Mouse (Mus musculus) mouse embryonic stem cell (cell line): Measurements from ENCODE around the gene Pex26.

Experiments
- in situ Hi-C, 2 experiments: fragments of 300-500 bp; cut with MboI; formaldehyde crosslinking; loops; 1 replicate in 1 of 2; 3 replicates in 1 of 2; pipeline ENCODE4 v1.14.3; 2019 to 2020; ENCODE audit warnings: low sequenced_read_pairs in 2 of 2, low pct_unique_long_range_greater_than_20kb in 1 of 2, mixed read lengths in 1 of 2; ENCODE audit not compliant: unreplicated experiment in 1 of 2

Pex26 gene

GRCm38 (mm10) chr6:121159616-121160015, 23.9 kb upstream of the Pex26 start:
- in situ Hi-C loops = no loop called here

DNA sequence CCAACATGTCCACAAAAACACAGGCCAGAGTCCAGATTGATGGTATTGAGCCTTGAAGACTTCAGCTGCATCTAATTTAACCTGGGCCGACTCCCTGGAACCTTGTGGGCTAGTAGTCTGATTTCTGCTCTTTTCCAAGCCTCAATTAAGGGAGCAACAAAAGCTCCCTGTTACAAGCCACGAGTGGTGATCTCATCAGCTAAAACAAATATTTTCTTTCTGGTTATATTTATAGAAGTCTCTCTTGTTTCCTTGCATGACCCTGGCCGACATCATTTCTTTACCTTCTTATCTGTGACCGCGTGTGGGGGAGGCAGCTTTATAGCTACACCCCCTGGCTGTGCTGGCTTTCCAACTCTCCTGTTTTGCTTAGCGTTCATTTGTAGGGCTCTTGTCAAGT, 23.3 kb upstream of the Pex26 start:
- in situ Hi-C loops = no loop called here

GRCm38 (mm10) chr6:121162616-121163015, 20.9 kb upstream of the Pex26 start:
- in situ Hi-C loops = no loop called here

GRCm38 (mm10) chr6:121166098-121166552, 17.3 kb upstream of the Pex26 start:
- in situ Hi-C loops = no loop called here

GRCm38 (mm10) chr6:121167381-121167975, 16.0 kb upstream of the Pex26 start:
- in situ Hi-C loops = no loop called here

DNA sequence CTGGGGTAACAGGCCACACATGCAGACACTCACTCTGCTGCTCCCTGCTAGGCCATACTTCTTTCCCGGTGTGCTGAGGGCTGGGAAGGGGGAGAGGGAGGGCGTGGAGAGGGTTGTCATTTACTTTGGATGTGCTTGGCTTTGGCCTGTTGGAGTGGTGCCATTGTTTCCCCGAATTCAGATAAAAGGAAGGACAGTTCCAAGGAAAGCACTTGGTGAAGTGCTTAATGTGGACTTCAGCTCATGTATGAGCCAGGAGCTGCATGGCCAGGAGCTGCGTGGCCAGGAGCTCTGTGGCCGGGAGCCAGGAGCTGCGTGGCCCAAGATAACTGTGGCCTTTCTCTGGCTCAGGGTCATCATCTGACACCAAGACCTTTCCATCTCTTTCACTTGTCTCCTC, 12.4 kb upstream of the Pex26 start:
- in situ Hi-C loops = no loop called here

- in situ Hi-C loops = no loop called here
Observed at GRCm38 (mm10) chr6:121173471-121173870, 10.0 kb upstream of the Pex26 start.

GRCm38 (mm10) chr6:121174761-121175160, 8.7 kb upstream of the Pex26 start:
- in situ Hi-C loops = no loop called here

DNA sequence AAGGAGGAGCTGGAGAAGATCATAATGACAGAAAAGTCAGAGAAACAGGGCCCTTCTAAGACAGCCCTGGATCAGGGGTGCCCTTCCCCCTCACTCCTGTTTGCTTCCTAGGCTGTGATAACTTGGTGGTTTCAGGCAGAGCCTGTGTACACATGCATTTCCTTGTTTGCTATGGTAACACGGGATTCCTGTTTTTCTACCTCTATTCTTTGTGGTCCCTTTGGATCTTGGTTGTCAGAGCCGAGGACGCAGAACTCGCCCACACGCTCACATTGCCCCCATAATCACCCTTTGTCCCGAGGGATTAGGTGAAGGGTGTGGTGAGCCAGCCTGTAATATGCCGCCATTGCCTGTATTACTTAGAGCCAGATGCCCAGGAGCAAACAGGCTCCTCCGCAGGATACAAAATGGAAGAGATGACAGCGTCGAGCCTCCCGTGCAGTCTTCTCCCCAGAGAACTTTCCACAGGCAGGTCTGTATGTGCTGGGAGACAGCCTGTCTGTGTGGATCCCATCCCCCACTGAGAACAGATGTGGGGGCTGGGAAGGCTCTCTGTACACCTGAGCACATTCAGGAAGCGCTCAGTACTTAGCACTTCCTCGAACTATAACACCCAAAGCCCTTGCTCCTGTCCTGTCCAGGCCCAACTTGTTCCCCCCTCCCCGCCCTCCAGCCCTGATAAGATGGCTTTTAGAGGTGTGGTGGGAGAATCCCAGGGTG, 7.3 kb upstream of the Pex26 start:
- in situ Hi-C loops = no loop called here

DNA sequence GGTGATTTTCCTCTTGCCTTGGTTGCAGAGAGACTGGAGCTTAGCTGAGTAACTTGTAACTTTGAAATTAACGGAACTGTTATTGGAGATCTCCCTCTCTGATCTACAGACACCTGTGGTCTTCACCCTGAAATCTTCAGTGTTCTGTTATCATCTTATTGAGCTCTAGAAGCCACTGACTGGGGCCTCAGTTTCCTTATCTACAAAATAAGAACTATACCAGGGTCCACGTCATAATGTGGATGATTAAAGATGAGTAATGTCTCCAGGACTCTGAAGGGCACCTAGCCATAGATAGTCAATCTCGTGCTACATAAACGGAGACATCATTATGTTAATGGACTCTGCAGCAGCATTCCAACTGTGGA, 6.8 kb upstream of the Pex26 start:
- in situ Hi-C loops = no loop called here

GRCm38 (mm10) chr6:121177118-121177708, 6.3 kb upstream of the Pex26 start:
- in situ Hi-C loops = no loop called here

- in situ Hi-C loops = no loop called here
Observed at GRCm38 (mm10) chr6:121178700-121179358, 4.6 kb upstream of the Pex26 start.

- in situ Hi-C loops = no loop called here
Observed at GRCm38 (mm10) chr6:121179846-121180245, 3.6 kb upstream of the Pex26 start.

DNA sequence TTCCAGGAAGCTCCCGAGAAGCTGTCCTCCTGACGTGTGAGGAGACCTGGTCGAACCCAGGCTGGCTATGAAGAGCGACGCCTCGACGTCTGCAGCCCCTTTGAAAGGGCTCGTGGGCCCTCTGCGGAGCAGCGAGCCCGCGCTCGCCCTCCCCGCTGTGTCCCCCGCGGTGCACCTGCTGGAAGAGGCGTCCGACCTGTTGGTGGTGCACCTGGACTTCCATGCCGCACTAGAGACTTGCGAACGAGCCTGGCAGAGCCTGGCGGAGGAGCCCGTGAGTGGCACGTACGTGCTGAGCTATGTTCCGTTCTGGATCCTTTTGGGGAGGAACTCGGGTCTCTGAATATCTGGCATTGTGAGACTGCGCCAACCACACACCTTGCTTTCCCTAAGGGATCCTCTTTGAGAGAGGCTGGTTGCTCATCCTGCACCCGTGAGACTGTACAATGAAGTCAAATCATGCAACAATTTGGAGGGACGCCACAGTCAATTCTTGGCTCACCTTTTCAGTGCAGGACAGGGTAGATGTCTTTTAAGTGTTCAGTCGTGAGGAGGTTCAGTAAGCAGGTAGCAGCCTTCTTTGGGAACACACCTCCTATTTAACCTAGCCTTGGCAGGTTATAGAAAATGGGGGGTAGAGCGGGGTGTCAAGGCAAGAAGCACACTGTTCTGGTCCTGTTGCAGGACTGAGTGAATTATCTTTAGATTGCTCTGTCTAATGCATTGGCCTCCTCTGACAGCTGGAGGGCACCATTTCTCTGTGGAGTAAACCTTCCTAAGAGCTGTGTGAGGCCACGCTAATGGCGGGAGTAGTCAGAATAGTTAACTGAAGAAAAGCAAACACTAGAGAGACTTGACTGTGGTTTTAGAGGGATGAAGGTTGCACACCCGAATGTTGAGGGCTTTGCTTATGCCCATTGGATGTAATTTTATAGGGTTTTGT, 1.0 kb downstream of the Pex26 start:
- in situ Hi-C loops = no loop called here

DNA sequence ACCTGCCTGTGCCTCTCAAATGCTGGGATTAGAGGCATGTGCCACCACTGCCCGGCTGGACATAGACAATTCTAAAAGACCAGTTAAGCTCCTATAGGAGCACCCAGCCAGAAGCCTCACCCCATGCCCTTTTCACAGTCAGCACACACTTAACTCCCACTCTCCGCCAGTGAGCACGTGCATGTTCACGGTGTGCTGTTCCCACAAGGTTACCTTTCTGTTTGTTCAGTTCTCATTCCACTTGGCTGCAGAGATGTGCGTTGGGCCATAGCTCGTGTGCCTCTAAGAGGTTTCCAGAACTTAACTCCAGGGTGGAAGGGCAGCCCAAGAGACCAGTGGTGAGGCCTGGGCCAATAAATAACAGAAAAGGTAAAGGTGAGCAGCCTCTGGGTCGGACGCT, 1.8 kb downstream of the Pex26 start:
- in situ Hi-C loops = no loop called here

GRCm38 (mm10) chr6:121191261-121192009, 8.0 kb downstream of the Pex26 start:
- in situ Hi-C loops = no loop called here

DNA sequence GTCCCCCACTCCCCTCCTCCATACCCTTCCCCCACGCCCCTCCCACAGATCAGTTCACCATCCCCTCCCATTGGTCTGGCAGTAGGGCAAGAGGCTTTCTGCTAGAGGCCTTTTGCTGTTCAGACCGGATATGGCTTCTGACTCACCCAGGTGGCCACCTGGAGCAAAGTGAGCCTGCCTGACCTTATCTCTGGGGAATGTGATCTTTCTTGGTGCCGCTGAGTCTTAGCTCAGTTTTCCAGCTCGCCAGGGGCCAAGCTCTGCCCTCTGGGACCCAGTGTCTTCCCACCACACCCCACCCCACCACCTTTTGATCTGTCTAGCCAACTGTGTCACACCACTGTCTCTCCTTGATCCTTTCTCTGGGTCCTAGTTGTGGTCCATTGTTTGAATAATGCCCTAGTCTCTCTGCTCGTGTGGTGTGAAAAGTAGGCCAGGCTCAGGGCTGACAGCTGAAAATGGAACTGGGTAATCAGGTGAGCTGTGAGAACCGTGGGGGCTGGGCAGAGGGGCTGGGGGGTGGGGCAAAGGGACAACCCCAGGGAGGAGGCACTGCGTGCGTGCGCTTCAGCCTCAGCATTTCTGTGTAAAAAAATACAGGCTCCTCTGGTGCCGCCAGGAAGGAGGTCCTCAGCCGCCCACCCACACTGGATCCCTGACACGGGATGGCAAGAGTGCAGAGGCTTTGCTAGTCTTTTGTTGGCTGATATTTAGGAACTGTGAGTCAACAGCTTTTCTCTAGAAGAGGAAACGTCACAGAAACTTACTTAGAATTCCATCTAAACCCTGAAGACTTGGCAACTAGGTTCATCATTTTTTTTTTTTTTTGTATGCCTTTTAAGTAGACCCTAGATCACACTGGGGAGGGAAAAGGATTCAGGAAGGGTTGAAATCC, 10.8 kb downstream of the Pex26 start:
- in situ Hi-C loops = no loop called here
